Mouse (Mus musculus) granulocyte monocyte progenitor cell, adult 5-6 weeks (primary cell): Measurements from ENCODE around the gene Cdsn. TPM values are rescaled to one million over a fixed set of nuclear protein-coding genes. Genes with fewer than 3 reads are reported as not detected.
A peak's percentile ranks its signal among the peaks of the same experiment; 100 is the strongest.

Source experiments
- ATAC-seq: replicated peaks from 2 replicates; pipeline ENCODE4 v1.8.0; 2016; ENCODE audit warnings: mild to moderate bottlenecking, moderate TSS enrichment, inconsistent platforms; ENCODE audit not compliant: poor library complexity, severe bottlenecking
- total RNA-seq, 2 experiments: library from RNA; stranded (forward) in 1 of 2; stranded (reverse) in 1 of 2; fragments of 200-712, 200-1000 nt in 1 of 2; fragments of >200 nt in 1 of 2; fragmentation: Nextera tagmentation in 1 of 2; gene quantifications; 2 replicates each; pipeline ENCODE4 v1.2.3; 2014 to 2017

The Cdsn gene
- total RNA-seq, 2 experiments from 2014 or later = not detected

- no peak for ATAC-seq
Observed at GRCm38 (mm10) chr17:35567767-35568166, 15.8 kb downstream of the Cdsn start.

- no peak for ATAC-seq
Observed at GRCm38 (mm10) chr17:35569091-35569944, 17.4 kb downstream of the Cdsn start.

GRCm38 (mm10) chr17:35570836-35571235, 18.9 kb downstream of the Cdsn start:
- no peak for ATAC-seq

- no peak for ATAC-seq
Observed at GRCm38 (mm10) chr17:35571477-35571876, 19.5 kb downstream of the Cdsn start.

GRCm38 (mm10) chr17:35578211-35578610, 26.3 kb downstream of the Cdsn start:
- ATAC-seq = peak; percentile 79

- ATAC-seq = no peak
Observed at GRCm38 (mm10) chr17:35582900-35583299, 31.0 kb downstream of the Cdsn start.

- peak; percentile 58 for ATAC-seq
Observed at GRCm38 (mm10) chr17:35584330-35584937, 32.5 kb downstream of the Cdsn start.

GRCm38 (mm10) chr17:35587291-35587690, 35.4 kb downstream of the Cdsn start:
- no peak for ATAC-seq

GRCm38 (mm10) chr17:35588387-35588786, 36.5 kb downstream of the Cdsn start:
- no peak for ATAC-seq

GRCm38 (mm10) chr17:35590410-35591218, 38.7 kb downstream of the Cdsn start:
- peak; percentile 89 for ATAC-seq

GRCm38 (mm10) chr17:35591219-35591578, 39.3 kb downstream of the Cdsn start:
- no peak for ATAC-seq

GRCm38 (mm10) chr17:35591731-35592130, 39.8 kb downstream of the Cdsn start:
- ATAC-seq = no peak

GRCm38 (mm10) chr17:35592131-35592530, 40.2 kb downstream of the Cdsn start:
- ATAC-seq = no peak

GRCm38 (mm10) chr17:35593786-35594185, 41.9 kb downstream of the Cdsn start:
- ATAC-seq = no peak

GRCm38 (mm10) chr17:35594456-35594855, 42.5 kb downstream of the Cdsn start:
- no peak for ATAC-seq

- ATAC-seq = no peak
Observed at GRCm38 (mm10) chr17:35597399-35597798, 45.5 kb downstream of the Cdsn start.

- no peak for ATAC-seq
Observed at GRCm38 (mm10) chr17:35601249-35601648, 49.3 kb downstream of the Cdsn start, which contains the start of gene Sfta2. TSS of gene Sfta2 (plus strand) at chr17:35601549.

GRCm38 (mm10) chr17:35601736-35602354, 49.9 kb downstream of the Cdsn start:
- ATAC-seq = no peak
